Mouse (Mus musculus) left cerebral cortex, postnatal 10 days (tissue): ENCODE results near the gene Vwa5b2. TPM values are rescaled to one million over a fixed set of nuclear protein-coding genes. Genes with fewer than 3 reads are reported as not detected.
A peak's percentile ranks its signal among the peaks of the same experiment; 100 is the strongest.

ENCODE experiments used
- DNase-seq, 2 experiments: peaks; one replicate each; pipeline ENCODE4 v3.0.0; 2021 to 2022; ENCODE audit warnings: low spot score in 2 of 2, mixed read lengths in 1 of 2; ENCODE audit errors: extremely low spot score in 1 of 2
- intact Hi-C: fragments of 180-260 bp; cut with DNase I; formaldehyde crosslinking; loops from one replicate; pipeline ENCODE4 v1.15.1; 2025
- total RNA-seq, 2 experiments: library from RNA; stranded (reverse); gene quantifications; 2 replicates each; pipeline ENCODE4 v1.2.3; 2021

Gene Vwa5b2
- total RNA-seq, 2 experiments from 2014 or later: 78.1 to 78.5 TPM

DNA sequence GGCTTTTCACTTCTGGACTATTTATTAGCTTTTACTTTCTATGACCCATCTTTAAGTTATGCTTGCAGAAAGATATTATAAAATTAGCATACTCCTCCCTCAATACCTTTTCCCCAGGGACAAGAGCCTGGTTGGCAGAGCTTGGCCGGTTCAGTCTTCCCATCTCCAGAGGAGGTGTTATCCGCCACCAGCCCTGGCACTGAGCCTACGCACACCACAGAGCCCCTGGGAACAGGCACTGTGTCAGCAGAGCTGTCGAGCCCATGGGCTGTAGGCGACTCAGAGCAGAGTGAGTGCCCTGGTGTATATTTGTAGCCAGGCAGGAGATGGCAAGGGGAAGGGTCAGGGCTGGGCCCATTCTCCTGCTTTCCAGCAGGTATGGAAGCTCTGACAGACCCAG lies 11.2 kb downstream of the Vwa5b2 start:
- intact Hi-C loops: no loop called here
- no peak for DNase-seq

DNA sequence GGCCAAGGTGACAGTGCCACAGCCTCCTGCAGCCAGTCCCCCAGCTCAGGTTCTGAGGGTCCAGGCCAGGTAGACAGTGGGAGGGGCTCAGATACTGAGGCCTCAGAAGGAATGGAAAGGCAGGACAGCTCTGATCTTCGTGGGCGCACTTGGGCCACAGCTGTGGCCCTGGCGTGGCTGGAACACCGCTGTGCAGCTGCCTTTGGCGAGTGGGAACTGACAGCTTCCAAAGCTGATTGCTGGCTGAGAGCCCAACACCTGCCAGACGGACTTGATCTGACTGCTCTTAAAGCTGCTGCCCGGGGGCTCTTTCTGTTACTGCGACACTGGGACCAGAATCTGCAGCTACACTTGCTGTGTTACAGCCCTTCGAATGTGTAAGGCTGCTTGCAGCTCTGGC lies 15.4 kb downstream of the Vwa5b2 start:
- no peak for DNase-seq
- intact Hi-C loops: no loop called here

DNA sequence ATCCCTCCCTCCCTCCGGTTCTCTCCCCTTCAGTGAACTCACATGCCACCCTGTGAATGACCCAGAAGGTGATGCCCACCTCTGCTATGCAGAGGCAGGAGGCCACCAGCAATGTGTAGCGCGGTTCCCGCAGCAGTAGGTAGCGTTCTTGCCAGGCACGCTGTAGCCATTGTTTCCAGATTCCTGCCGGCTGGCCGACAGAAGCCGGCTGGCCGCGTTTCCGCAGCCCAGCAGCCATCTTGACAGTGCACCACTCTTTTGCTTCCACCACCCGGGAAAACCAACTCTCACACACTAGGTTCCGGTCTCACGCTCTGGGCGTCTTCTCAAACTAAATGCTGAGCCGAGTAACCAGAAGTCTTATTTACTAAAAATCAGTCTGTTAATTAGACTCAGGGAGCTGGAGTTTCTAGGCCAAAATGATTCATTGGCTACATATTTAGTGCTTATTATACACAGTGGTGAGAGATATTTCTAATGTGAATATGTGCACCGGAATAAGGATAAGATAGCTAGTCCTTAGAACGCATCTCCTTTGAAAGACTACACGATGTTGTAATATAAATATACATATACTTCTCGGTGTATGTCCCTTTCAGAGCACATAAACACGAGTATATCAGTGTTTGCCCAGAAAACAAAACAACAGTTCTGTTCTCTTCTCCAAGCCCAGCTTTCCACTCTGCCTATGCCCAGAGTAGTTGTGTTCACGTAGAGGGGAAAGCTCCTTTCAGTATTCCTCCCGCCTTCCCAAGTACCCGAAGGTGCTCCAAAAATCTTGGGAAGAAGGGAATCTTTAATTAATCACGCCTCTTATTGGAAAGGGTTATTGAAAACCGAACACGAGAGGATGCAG lies 21.5 kb downstream of the Vwa5b2 start:
- peak; percentile 80 to 83 for DNase-seq
- intact Hi-C loops: no loop called here

DNA sequence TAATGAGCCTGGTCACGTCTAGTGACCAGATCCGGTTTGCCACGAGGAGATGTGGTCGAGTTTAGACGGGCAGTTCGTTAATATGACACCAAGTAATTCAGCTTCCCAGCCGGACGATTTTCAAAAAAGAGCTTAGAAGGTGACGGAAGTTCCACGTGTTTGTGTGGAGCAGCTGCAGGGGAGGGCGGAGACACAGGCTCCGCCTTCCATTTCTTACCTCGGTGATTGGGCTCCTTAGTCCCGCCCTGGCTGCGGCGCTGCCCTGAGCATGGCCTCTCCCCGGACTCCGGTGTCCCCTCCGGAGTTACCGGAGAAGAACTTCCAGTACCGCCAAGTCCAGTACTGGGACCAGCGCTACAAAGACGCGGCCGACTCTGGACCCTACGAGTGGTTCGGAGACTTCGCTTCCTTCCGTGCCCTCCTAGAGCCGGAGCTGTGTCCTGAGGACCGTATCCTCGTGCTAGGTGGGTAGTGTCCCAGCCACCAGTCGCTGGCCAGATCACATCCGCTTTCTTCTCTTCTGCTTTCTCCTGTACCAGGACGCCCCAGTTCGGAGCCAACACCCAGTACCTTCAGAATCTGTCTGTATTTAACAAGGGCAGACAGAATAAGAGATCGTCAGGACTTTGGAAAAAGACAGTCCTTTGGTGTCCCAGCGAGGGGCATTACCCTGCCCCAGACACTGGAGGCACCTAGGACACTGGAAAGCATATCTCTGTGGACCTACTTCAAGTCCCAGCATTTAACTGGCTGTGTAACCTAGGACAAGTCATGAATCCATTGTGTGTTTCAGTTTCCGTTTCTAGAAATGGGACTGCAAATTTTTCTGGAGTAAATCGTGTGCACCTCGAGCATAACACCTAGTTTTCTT lies 22.3 kb downstream of the Vwa5b2 start, which contains the start of the genes Eef1akmt4, Gm49333 and Alg3:
Eef1akmt4 (plus strand) TSS at position 237 of the 871 bp plus-strand sequence.
Gm49333 (plus strand) TSS at position 254 of the 871 bp plus-strand sequence.
Alg3 (minus strand) TSS at position 379 of the 871 bp plus-strand sequence.
- intact Hi-C loops: no loop called here

DNA sequence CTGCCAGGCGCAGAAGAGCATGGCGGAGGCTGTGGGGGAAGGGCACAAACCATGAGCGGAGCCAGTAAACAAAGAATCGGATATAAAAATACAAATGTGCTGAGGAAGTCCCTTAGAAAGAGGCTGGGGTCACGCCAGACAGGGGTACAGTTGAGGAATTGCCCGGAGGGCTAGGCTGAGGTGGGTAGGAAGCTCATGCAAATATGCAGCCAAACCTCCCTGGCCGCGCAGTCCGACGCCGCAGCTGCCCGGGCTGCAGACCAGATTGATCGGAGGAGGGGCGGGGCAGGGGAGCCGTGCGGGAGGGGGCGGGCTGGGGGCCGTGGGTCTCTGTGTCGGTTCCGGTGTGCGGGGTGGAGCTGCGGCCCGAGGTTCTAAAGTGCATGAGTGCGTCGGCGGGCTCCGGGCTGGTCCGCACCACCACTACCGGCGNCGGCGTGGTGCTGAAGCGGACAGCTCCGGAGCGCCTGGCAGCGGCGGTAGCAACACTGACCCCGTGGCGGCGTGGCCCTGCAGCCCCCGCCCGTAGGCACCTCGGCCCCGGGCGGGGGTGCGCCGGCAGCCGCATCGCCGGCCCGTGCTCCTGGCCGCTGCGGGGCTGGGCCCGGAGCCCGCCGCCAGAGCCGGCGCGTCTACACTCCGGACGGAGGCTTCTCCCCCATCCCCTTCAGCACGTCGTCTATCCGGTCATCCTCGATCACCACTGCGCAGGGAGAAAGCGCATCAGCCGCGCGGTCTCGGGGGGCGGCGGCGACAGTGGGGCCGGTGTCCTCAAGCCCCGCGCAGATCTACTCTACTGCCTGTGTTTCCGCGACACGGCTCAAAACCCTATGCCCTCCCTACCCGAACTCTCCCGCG lies 30.5 kb downstream of the Vwa5b2 start:
- DNase-seq: peak in 1 of 2 experiments; percentile 46
- intact Hi-C loops: no loop called here

More for the DNA sequence above, 22.3 kb downstream of the Vwa5b2 start, which contains the start of the genes Eef1akmt4, Gm49333 and Alg3:
- DNase-seq: peak; percentile 73 to 92

DNA sequence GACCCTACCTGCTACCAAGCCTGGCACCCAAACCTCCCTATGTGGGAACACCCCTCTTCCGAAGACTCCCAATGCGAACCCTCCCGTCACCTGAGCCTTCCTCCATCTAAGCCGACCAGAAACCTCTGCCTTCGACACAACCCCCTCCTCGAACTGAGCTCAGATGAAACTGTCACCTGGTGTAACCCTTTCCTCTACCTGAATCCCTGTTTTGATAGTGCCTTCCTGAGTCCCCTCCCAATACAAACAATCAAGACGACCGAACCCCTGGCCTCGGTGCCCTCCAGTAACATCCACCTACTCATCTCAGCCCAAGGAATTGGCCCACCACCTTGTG lies 31.1 kb downstream of the Vwa5b2 start:
- intact Hi-C loops: no loop called here
- no peak for DNase-seq

DNA sequence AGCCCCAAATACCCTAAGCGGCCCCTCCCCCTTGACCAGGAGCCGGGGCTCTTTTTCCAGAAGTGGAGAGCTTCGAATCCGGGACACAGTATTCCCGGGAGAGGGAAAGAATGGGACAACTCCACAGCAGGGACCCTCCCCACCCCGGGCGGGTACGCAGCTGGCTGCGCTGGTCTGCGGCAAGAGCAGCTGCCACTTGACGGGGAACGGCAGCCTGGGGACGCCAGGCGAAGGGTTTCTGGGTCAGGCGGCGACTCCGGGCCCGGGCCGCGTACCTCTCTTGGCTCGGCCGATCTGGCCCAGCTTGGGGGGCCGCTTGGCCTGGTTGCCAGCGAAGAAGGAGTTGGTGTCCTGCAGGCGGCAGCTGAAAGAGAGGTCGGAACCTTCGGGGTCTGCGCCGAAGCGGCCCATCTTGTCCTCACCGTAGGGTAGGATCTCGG lies 31.5 kb downstream of the Vwa5b2 start:
- DNase-seq: peak in 1 of 2 experiments; percentile 49
- intact Hi-C loops: no loop called here

DNA sequence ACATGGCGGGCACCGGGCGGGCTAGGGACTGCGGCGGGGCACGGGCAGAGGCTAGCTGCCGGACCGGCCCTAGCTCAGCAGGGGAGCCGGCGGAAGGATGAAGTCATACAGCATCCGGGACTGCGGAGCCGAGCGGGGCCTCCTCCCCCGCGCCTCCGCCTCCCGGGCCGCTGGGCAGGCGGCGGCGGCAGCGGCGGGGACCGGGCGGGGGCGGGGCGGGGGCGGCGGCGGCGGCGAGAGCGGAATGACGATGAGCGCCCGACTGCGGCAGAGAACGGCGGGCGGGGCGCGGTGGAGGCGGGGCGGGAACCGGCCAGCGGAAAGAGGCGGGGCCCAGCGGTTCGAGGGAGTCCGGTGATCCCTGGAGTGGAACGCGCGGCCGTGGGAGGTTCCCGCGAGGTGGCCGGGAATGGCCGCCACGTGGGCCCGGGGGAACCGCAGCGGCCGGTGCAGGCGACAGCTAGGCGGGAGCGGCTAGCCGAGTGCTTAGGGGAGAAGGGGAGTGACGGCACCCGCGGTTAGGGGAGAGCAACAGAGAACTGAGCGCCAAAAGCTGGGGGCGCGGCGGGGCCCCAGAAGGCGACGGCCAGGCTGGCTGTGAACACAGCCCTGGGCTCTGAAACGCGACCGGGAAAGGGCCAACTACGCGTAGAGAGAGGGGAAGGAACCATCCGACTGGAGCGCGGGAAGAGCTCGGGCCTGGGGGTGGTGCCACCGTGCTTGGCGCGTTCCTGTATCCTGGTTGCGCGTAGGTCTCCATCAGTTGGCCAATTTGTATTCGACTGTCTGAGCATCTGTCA lies 32.1 kb downstream of the Vwa5b2 start, which contains the start of gene Camk2n2:
Camk2n2 (minus strand) TSS at position 97 of the 800 bp plus-strand sequence.
- intact Hi-C loops: no loop called here
- DNase-seq: peak in 1 of 2 experiments; percentile 82

DNA sequence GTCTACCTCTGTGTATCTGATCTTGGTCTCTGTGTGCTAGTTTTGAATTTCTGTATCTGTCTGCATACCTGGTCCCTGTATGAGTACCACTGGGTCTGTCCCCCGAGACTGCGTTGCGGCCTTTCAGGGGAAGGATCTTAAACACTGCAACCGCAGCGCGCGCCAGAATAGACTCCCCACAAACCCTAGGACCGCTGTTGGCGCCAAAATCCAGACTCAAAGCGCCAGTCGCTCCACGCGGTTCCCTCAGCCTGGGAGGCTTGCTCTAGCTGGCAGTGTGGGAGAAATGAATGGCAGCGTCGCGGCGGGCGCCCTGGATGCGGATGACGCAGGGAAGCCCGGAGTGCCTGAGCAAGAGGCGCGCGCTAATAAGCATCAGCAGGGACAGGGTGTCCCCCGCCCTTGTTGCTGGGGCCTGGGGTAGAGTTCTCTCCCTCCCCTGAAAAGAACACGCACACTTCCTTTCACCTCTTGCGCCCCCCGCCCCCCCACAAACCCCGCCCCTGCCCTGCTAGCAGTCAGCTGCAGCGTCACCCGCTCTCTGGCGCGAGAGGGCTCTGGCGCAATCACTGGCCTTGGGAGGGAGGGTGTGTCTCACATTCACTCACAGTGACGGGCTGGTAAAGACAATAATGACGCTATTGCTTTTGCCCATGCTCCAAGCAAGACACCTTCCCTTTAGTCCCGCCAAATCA lies 32.9 kb downstream of the Vwa5b2 start:
- intact Hi-C loops: no loop called here
- peak in 1 of 2 experiments; percentile 67 for DNase-seq

DNA sequence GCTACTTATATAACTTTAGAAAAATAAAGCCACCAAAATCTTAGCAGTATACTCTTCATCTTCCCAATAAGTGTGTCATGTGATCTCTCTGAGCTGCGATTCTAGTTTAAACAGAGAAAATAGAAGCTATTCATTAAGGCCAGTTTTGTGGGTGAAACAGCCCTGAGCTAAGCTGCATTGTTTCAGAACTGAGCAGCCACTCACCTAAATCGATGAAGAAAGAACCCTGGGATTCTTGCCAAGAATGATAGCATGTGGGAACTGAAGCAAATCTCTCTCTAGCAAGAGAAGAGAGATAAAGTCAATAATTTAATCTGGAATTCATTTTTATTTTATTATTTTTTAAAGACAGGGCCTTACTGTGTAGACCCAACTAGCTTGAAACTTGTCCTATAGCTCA lies 33.9 kb downstream of the Vwa5b2 start:
- intact Hi-C loops: no loop called here
- DNase-seq: no peak

DNA sequence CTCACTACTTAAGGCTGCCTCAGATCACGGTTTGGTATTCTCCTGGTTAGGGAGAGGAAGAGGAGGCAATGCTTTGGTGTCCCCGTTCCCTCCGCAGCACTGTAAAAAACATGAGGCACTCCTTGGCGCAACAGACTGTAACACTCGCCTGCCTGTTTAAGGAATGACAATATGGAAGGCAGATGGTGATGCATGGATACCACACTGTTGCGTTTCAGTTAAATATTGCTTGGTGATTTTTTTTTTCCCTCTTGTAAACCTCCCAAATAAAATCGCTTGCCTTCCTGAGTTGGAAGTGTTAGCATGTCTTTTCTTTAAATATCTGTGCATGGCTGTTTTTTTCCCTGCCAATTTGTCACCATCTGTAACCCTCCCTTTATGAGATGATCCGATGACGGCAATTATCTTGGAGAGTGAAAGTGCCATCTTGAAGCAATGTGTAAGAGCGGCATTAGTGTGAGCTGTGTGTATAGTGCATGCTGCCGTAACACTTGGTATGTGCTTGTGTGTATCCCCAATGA lies 39.7 kb downstream of the Vwa5b2 start:
- peak in 1 of 2 experiments; percentile 63 for DNase-seq

DNA sequence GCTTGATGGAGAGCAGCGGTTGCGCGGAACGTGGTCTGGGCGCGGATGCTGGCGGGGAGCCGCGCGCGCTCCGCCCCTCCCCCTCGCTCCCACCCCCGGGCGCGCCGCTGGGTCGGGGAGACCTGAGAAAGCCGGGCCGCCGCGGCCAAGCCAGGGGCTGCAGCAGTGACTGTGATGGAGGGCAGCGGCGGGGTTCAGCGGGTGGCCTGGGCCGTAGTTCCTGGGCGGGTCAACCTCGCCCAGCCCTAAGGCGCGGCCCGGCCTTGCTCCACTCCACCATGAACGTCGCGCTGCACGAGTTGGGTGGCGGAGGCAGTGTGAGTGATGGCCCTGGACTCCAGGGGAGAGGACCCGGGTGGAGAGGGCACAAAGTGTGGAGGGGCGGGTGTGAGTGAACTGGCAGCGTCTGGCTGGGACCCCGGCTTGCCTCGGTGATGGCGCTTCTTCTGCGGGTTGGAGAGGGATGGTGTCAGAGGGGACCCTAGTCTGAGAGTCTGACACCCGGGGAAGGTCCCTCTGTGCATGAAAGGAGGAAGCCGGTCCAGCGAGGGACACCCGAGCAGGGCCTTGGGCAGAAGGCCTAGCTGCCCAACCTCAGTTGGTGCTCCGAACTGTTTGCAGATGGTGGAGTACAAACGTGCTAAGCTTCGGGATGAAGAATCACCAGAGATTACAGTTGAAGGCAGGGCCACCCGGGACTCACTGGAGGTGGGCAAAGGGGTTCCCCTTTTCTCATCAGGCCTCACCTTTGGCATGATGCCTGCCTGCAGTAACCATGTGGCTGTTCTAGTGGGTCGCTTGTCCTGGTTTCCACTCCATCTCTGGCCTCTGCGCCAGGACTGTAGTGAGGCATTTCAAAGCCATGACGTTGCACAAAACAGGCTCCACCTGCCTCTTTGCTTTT lies 40.7 kb downstream of the Vwa5b2 start, which contains the start of gene Ece2:
Ece2 (plus strand) TSS at position 98 of the 904 bp plus-strand sequence.
- intact Hi-C loops: no loop called here
- DNase-seq: peak in 1 of 2 experiments; percentile 63

More for the DNA sequence above, 39.7 kb downstream of the Vwa5b2 start:
- intact Hi-C loops: no loop called here

DNA sequence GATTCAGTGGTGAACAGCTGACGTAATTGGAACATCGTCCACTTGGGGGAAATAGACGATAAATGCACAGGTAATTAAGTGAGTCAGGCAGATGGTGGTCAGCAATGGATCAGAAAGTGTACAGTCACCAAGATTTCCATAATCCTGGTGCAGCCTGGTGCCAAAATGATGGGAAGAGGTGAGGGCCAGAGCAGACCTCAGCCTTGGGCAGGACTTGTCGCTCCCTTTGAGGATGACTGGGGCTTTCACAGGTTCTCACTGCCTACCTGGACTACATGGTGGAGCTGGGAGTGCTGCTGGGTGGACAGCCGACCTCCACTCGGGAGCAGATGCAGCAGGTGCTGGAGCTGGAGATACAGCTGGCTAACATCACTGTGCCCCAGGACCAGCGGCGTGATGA lies 48.1 kb downstream of the Vwa5b2 start:
- intact Hi-C loops: no loop called here
- no peak for DNase-seq

DNA sequence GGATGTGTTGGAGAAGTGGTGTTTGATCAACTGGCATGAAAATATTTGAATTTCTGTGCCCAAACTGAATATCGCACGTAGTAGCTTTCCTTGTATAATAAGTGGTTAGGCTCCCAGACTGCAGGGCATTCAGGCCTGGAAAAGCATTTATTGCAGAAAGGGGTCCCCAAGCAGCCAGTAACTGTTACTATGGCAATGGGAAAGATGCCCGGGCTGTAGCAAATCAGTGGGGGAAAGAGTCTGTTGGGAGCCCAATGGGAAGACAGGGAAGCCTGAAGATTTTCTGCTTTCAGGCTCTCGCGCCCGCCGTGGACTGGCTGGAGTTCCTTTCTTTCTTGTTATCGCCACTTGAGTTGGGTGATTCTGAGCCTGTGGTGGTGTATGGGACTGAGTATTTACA lies 49.1 kb downstream of the Vwa5b2 start:
- DNase-seq: peak; percentile 67 to 86
- intact Hi-C loops: no loop called here

DNA sequence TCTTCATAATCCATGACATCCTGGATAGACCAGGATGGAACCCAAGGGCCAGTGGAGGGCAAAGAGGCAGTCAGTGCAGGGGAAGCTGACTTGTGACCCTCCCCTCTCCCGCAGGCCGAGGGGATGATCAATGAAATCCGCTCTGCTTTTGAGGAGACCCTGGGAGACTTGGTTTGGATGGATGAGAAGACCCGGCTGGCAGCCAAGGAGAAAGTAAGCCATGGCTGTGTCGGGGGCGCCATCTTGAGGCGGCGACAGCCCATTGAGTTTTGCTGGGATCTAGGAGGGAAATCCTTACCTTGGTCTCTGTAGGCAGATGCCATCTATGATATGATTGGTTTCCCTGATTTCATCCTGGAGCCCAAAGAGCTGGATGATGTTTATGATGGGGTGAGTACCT lies 52.9 kb downstream of the Vwa5b2 start:
- intact Hi-C loops: loop anchor here (5.0 kb wide), 1 partner anchor 135 kb away; no protein-coding TSS in a partner anchor
- DNase-seq: peak; percentile 68 to 81

DNA sequence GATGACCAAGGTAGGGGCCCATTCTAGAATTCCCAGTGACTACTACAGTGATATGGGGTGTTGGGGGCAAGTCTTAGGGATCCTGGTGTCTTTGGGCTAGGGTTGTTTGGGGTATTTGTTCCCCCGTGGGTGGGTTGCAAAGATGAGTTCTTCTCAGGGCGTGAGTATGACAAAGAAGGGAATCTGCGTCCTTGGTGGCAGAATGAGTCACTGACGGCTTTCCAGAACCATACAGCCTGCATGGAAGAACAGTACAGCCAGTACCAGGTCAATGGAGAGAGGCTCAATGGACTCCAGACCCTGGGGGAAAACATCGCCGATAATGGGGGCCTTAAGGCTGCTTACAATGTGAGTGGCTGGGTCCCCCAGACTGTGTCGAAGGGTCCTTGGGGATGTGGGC lies 54.6 kb downstream of the Vwa5b2 start:
- no peak for DNase-seq
- intact Hi-C loops: loop anchor here (5.0 kb wide), 1 partner anchor 137 kb away; no protein-coding TSS in a partner anchor
